Mouse (Mus musculus): ENCODE measurements at regions not wholly inside any gene's neighbourhood (a gene's known extent, or its start where the extent isn't known, plus 50 kb on each side); places are given as distances from the start of the nearest gene placed in this dataset.

DNA sequence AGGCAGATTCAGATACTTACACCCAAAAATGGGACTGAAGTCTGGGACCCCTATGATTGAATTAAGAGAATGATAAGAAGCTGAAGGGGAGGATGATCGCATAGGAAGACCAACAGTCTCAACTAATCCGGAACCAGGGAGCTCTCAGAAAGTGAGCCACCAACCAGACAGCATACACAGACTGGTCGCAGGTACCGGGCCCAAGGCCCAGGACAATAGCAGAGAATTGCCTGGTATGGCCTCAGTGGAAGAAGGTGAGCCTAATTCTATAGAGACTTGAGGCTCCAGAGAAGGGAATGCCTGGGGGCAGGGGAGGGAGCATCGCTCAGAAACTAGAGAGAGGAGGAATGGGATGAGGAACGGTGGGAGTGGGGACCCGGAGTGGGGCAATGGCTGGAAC, 1116.8 kb downstream of the Basp1 start:
- peak in 1 of 2 experiments; percentile 5 for DNase-seq

DNA sequence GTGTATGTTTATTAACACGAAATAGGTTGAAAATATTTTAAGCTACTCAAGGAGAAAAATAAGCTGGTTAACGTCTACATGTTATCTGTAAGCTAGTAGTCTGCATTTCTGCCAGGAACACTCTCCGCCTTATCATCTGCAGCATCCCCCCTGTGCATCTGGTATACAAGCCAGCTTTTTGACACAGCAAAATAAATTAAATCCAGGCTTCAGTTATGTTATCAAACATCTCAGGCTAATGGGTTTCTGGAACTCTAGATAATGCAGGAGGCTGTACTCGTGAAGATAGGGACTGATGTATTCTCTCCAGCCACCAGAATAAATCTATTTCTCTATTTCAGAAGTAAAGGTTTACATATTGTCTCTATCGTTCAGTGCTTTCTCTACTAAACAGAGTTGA, 1138.5 kb downstream of the Basp1 start:
- no peak for DNase-seq

DNA sequence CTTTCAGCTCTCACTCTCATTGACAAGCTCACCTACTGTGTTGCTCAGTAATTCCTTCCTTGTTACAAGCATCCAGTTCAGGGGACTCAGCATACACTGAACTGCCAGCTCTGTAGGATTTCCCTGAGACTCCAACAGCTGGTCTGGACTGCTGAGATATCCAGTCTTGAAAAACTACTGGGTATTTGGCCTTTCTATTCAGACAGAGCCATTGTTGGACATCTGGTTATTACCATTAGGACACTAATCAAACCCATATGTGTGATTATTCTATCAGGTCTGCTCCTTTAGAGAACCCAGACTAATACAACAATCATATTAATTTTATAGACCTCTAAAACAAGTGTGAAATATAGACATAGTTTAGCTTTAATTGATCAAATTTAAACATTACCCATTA, 1146.2 kb downstream of the Basp1 start:
- no peak for DNase-seq

Measured in cerebellum, postnatal 36 days (tissue).